Mouse (Mus musculus) stomach, embryonic 16.5 days (tissue): ENCODE results near the gene Prpf40b. TPM values are rescaled to one million over a fixed set of nuclear protein-coding genes. Genes with fewer than 3 reads are reported as not detected.

ENCODE experiments used
- ATAC-seq: fragments of 200-750 bp; cut with Nextera tagmentation; 2 replicates; pipeline ENCODE4 v1.8.0; 2017; ENCODE audit warnings: moderate number of reproducible peaks, moderate TSS enrichment; ENCODE audit not compliant: insufficient read depth, low FRiP score
- H3K27ac ChIP-seq: fragments of 300-500 bp; sonication (generic); 2 replicates; pipeline ENCODE4 v1.5.1; 2014; ENCODE audit warnings: low read length
- H3K27me3 ChIP-seq: fragments of 300-500 bp; sonication (generic); 2 replicates; pipeline ENCODE4 v1.6.1; 2014; ENCODE audit warnings: low read length, control low read depth, mixed read lengths; ENCODE audit not compliant: control insufficient read depth, insufficient read depth
- H3K36me3 ChIP-seq: fragments of 300-500 bp; sonication (generic); 2 replicates; pipeline ENCODE4 v1.6.1; 2014; ENCODE audit warnings: low read length; ENCODE audit not compliant: control insufficient read depth, insufficient read depth
- H3K4me1 ChIP-seq: fragments of 300-500 bp; sonication (generic); 2 replicates; pipeline ENCODE4 v1.6.1; 2014; ENCODE audit warnings: low read length, control low read depth, mixed read lengths; ENCODE audit not compliant: control insufficient read depth, insufficient read depth
- H3K4me2 ChIP-seq: fragments of 300-500 bp; sonication (generic); 2 replicates; pipeline ENCODE4 v1.6.1; 2014; ENCODE audit warnings: low read depth, low read length, mixed read lengths
- H3K4me3 ChIP-seq: fragments of 300-500 bp; sonication (generic); replicated peaks from 2 replicates; pipeline ENCODE4 v1.5.1; 2014; ENCODE audit warnings: mild to moderate bottlenecking, low read length
- H3K9ac ChIP-seq: fragments of 300-500 bp; sonication (generic); 2 replicates; pipeline ENCODE4 v1.6.1; 2014; ENCODE audit warnings: low read length
- H3K9me3 ChIP-seq: fragments of 300-500 bp; sonication (generic); replicated peaks from 2 replicates; pipeline ENCODE4 v1.6.1; 2016; ENCODE audit warnings: low read length, control low read depth; ENCODE audit not compliant: control insufficient read depth
- WGBS: fragments of 180-500 bp; shearing (Covaris S2); extraction: QIAGEN DNeasy Blood & Tissue Kit; methylation state at CpG from one replicate; pipeline ENCODE4 v1.1.7; 2014; 5-methylcytosine and 5-hydroxymethylcytosine counted together
- polyA plus RNA-seq: library from polyadenylated mRNA; unstranded; fragments of >200 nt; fragmentation: Nextera tagmentation; extraction: Ambion mirVana; gene quantifications from 2 replicates; pipeline ENCODE4 v1.2.1, GENCODE M21; 2015

The Prpf40b gene
- polyA plus RNA-seq, 1 experiment from 2014 or later: 44.3 TPM

- H3K9me3 ChIP-seq: no peaks in the 10 kb centered on the region
- WGBS: 76% methylated on average over 10 of the region's 10 CpGs
- H3K36me3 ChIP-seq: peaks cover 10% of the 10 kb centered on the region; the same call in 1 of the 2 replicates
- peak overlapping the region; percentile 8; the same call in 1 of the 2 replicates for H3K9ac ChIP-seq
- no peak for ATAC-seq
- H3K4me1 ChIP-seq: peaks cover 4% of the 10 kb centered on the region; the same call in 1 of the 2 replicates
- peak overlapping the region; percentile 58 for H3K27ac ChIP-seq
- no peak overlapping the region for H3K4me2 ChIP-seq
- no peak overlapping the region for H3K4me3 ChIP-seq
- no peaks in the 10 kb centered on the region for H3K27me3 ChIP-seq
Measured at GRCm38 (mm10) chr15:99320168-99320674, 25.3 kb downstream of the Prpf40b start.

- peaks cover 10% of the 10 kb centered on the region; the same call in 1 of the 2 replicates for H3K36me3 ChIP-seq
- 81% methylated on average over 9 of the region's 9 CpGs for WGBS
- H3K4me2 ChIP-seq: no peak overlapping the region
- no peaks in the 10 kb centered on the region for H3K9me3 ChIP-seq
- ATAC-seq: no peak
- H3K4me1 ChIP-seq: peaks cover 4% of the 10 kb centered on the region; the same call in 1 of the 2 replicates
- no peaks in the 10 kb centered on the region for H3K27me3 ChIP-seq
- H3K9ac ChIP-seq: no peak overlapping the region
- H3K27ac ChIP-seq: no peak overlapping the region; the same call in 1 of the 2 replicates
- H3K4me3 ChIP-seq: no peak overlapping the region
Measured at GRCm38 (mm10) chr15:99320978-99321377, 26.1 kb downstream of the Prpf40b start.

- ATAC-seq: no peak
- H3K4me1 ChIP-seq: no peaks in the 10 kb centered on the region
- no peaks in the 10 kb centered on the region for H3K27me3 ChIP-seq
- H3K36me3 ChIP-seq: peaks cover 14% of the 10 kb centered on the region
- WGBS: 82% methylated on average over 9 of the region's 9 CpGs
- no peak overlapping the region for H3K9ac ChIP-seq
- H3K9me3 ChIP-seq: no peaks in the 10 kb centered on the region
- H3K4me2 ChIP-seq: no peak overlapping the region
- no peak overlapping the region for H3K27ac ChIP-seq
- no peak overlapping the region for H3K4me3 ChIP-seq
Measured at GRCm38 (mm10) chr15:99324151-99324550, 29.3 kb downstream of the Prpf40b start.

- no peaks in the 10 kb centered on the region for H3K27me3 ChIP-seq
- no peak overlapping the region for H3K4me3 ChIP-seq
- no peak overlapping the region for H3K27ac ChIP-seq
- WGBS: 89% methylated on average over 6 of the region's 6 CpGs
- no peaks in the 10 kb centered on the region for H3K4me1 ChIP-seq
- no peaks in the 10 kb centered on the region for H3K9me3 ChIP-seq
- ATAC-seq: no peak
- H3K4me2 ChIP-seq: no peak overlapping the region
- no peak overlapping the region for H3K9ac ChIP-seq
- H3K36me3 ChIP-seq: peaks cover 14% of the 10 kb centered on the region
Measured at GRCm38 (mm10) chr15:99325598-99325997, 30.7 kb downstream of the Prpf40b start.

GRCm38 (mm10) chr15:99326407-99326806 is 31.5 kb downstream of the Prpf40b start:
- Histone ChIP-seq H3K4me1 (no peaks in the 10 kb centered on the region; the same call in 1 of the 2 replicates), H3K4me2 (no peak overlapping the region), H3K9me3 (no peaks in the 10 kb centered on the region), H3K27ac (0 out of 2 replicates have a peak overlapping the region, but pooled peaks have one; percentile 9), H3K36me3 (peaks cover 14% of the 10 kb centered on the region), H3K9ac (no peak overlapping the region), H3K4me3 (no peak overlapping the region), H3K27me3 (no peaks in the 10 kb centered on the region)
- ATAC-seq: no peak
- 35% methylated on average over 2 of the region's 2 CpGs for WGBS

GRCm38 (mm10) chr15:99326959-99327358 is 32.1 kb downstream of the Prpf40b start:
- H3K36me3 ChIP-seq: peaks cover 14% of the 10 kb centered on the region
- peaks cover 4% of the 10 kb centered on the region; the same call in 1 of the 2 replicates for H3K4me1 ChIP-seq
- no peak overlapping the region for H3K9ac ChIP-seq
- H3K27me3 ChIP-seq: no peaks in the 10 kb centered on the region
- H3K9me3 ChIP-seq: no peaks in the 10 kb centered on the region
- H3K27ac ChIP-seq: no peak overlapping the region
- WGBS: 80% methylated on average over 1 of the region's 1 CpGs
- H3K4me3 ChIP-seq: no peak overlapping the region
- no peak overlapping the region for H3K4me2 ChIP-seq
- no peak for ATAC-seq

GRCm38 (mm10) chr15:99328011-99328410 is 33.1 kb downstream of the Prpf40b start:
- H3K4me3 ChIP-seq: no peak overlapping the region
- H3K27me3 ChIP-seq: no peaks in the 10 kb centered on the region
- peaks cover 11% of the 10 kb centered on the region for H3K36me3 ChIP-seq
- no peak overlapping the region for H3K27ac ChIP-seq
- WGBS: 93% methylated on average over 5 of the region's 5 CpGs
- ATAC-seq: no peak
- H3K4me1 ChIP-seq: peaks cover 13% of the 10 kb centered on the region; the same call in 1 of the 2 replicates
- H3K9ac ChIP-seq: no peak overlapping the region
- H3K9me3 ChIP-seq: no peaks in the 10 kb centered on the region
- no peak overlapping the region for H3K4me2 ChIP-seq

GRCm38 (mm10) chr15:99330324-99330723 is 35.4 kb downstream of the Prpf40b start:
- Histone ChIP-seq H3K36me3 (peaks cover 9% of the 10 kb centered on the region), H3K4me3 (no peak overlapping the region), H3K9ac (no peak overlapping the region), H3K9me3 (no peaks in the 10 kb centered on the region), H3K4me2 (no peak overlapping the region), H3K27me3 (no peaks in the 10 kb centered on the region), H3K27ac (no peak overlapping the region), H3K4me1 (peaks cover 25% of the 10 kb centered on the region)
- ATAC-seq: no peak
- 68% methylated on average over 2 of the region's 2 CpGs for WGBS

GRCm38 (mm10) chr15:99331341-99331740 is 36.5 kb downstream of the Prpf40b start:
- no peak for ATAC-seq
- H3K27ac ChIP-seq: no peak overlapping the region

More at GRCm38 (mm10) chr15:99331341-99331740, 36.5 kb downstream of the Prpf40b start:
- no peak overlapping the region for H3K9ac ChIP-seq
- WGBS: 82% methylated on average over 5 of the region's 5 CpGs
- peaks cover 25% of the 10 kb centered on the region for H3K4me1 ChIP-seq
- H3K9me3 ChIP-seq: no peaks in the 10 kb centered on the region
- H3K27me3 ChIP-seq: no peaks in the 10 kb centered on the region
- no peak overlapping the region for H3K4me3 ChIP-seq
- H3K4me2 ChIP-seq: no peak overlapping the region
- peaks cover 9% of the 10 kb centered on the region for H3K36me3 ChIP-seq
